ENCODE assay signal across 19 mouse cellular contexts in the genomic region with DNA sequence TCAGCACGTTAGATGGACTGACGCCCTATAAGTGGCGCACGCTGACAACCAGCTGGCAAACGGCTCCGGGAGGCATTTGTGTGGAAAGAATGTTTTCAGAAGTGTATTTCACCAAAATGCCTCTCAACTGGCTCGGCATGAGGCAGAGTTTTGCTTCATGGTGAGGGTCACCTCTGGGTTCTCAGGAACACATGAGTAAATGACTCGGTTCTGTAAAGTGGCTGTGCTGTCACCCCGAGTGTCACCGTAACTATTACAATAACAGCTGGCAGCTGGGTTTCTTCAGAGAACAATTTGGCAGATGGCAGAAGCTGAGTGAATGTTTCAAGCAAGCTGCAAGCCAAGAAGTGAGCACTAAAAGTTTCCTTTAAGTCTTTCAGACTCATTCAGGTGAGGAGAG.
A peak's percentile ranks its signal among the peaks of the same experiment; 100 is the strongest.
DNase-seq lines count a peak whose midpoint lies in the region; ATAC-seq lines count a peak whose summit lies in the region.
"Had no signal": no experiment of that assay in that cellular context is flagged by ENCODE, and none has a peak within 500 bp of the region (broad histone marks: within the 10 kb centered on the region; RNA-seq: fewer than 3 reads in every experiment).

No protein-coding gene starts in this region.

- H3K4me1 ChIP-seq in embryonic facial prominence, embryonic 14.5 days (ENCODE audit: control insufficient read depth, insufficient read depth, low read length) = peaks cover 12% of the 10 kb centered on the region
- peaks cover 34% of the 10 kb centered on the region for H3K4me1 ChIP-seq in embryonic facial prominence, embryonic 10.5 days
- peaks cover 45% of the 10 kb centered on the region for H3K4me1 ChIP-seq in hindbrain, embryonic 12.5 days
- peaks cover 44% of the 10 kb centered on the region for H3K4me1 ChIP-seq in hindbrain, embryonic 16.5 days (ENCODE audit: control insufficient read depth, insufficient read depth, low read depth, low read length)
- peaks cover 18% of the 10 kb centered on the region for H3K4me1 ChIP-seq in lung, embryonic 15.5 days
- peaks cover 78% of the 10 kb centered on the region for H3K4me1 ChIP-seq in forebrain, embryonic 15.5 days

- 60% methylated on average over 10 of the region's 10 CpGs for WGBS in embryonic facial prominence, embryonic 14.5 days
- 84% methylated on average over 10 of the region's 10 CpGs for WGBS in embryonic facial prominence, embryonic 10.5 days
- WGBS in hindbrain, embryonic 12.5 days = 62% methylated on average over 10 of the region's 10 CpGs
- WGBS in hindbrain, embryonic 16.5 days = 50% methylated on average over 10 of the region's 10 CpGs
- 39% methylated on average over 10 of the region's 10 CpGs for WGBS in lung, embryonic 15.5 days
- 32% methylated on average over 10 of the region's 10 CpGs for WGBS in forebrain, embryonic 15.5 days

- H3K27me3 ChIP-seq in embryonic facial prominence, embryonic 14.5 days (replicated peaks; ENCODE audit: control insufficient read depth, insufficient read depth, low read length) = no peaks in the 10 kb centered on the region
- H3K27me3 ChIP-seq in embryonic facial prominence, embryonic 10.5 days (replicated peaks; ENCODE audit: low read depth, poor library complexity, severe bottlenecking) = no peaks in the 10 kb centered on the region
- H3K27me3 ChIP-seq in hindbrain, embryonic 12.5 days = no peaks in the 10 kb centered on the region
- H3K27me3 ChIP-seq in hindbrain, embryonic 16.5 days (replicated peaks; ENCODE audit: control insufficient read depth, insufficient read depth, low read length) = no peaks in the 10 kb centered on the region
- no peaks in the 10 kb centered on the region for H3K27me3 ChIP-seq in lung, embryonic 15.5 days
- H3K27me3 ChIP-seq in forebrain, embryonic 15.5 days = no peaks in the 10 kb centered on the region
- H3K27me3 ChIP-seq: heart, embryonic 15.5 days had no signal

- no peaks in the 10 kb centered on the region for H3K9me3 ChIP-seq in embryonic facial prominence, embryonic 14.5 days (ENCODE audit: control insufficient read depth, low read length)
- no peaks in the 10 kb centered on the region for H3K9me3 ChIP-seq in embryonic facial prominence, embryonic 10.5 days
- no peaks in the 10 kb centered on the region for H3K9me3 ChIP-seq in hindbrain, embryonic 12.5 days (replicated peaks)
- no peaks in the 10 kb centered on the region for H3K9me3 ChIP-seq in hindbrain, embryonic 16.5 days (ENCODE audit: control insufficient read depth, low read length)
- no peaks in the 10 kb centered on the region for H3K9me3 ChIP-seq in lung, embryonic 15.5 days
- H3K9me3 ChIP-seq in forebrain, embryonic 15.5 days = no peaks in the 10 kb centered on the region
- H3K9me3 ChIP-seq: heart, embryonic 15.5 days; limb, embryonic 10.5 days; midbrain, embryonic 10.5 days had no signal

- no peak for ATAC-seq in embryonic facial prominence, embryonic 14.5 days (ENCODE audit: low read depth)
- no peak for ATAC-seq in hindbrain, embryonic 12.5 days (ENCODE audit: low FRiP score)
- no peak for ATAC-seq in hindbrain, embryonic 16.5 days
- no peak for ATAC-seq in lung, embryonic 15.5 days (ENCODE audit: borderline replicate concordance, extremely low read depth, low FRiP score, low TSS enrichment)
- ATAC-seq in forebrain, embryonic 15.5 days (replicated peaks) = no peak
- ATAC-seq: inflammation-experienced regulatory T-cells, adult 6 months had no signal

- no peaks in the 10 kb centered on the region; the same call in 1 of the 2 replicates for H3K36me3 ChIP-seq in embryonic facial prominence, embryonic 14.5 days (ENCODE audit: control insufficient read depth, insufficient read depth, low read length)
- H3K36me3 ChIP-seq in embryonic facial prominence, embryonic 10.5 days (replicated peaks) = peaks cover 25% of the 10 kb centered on the region
- no peaks in the 10 kb centered on the region for H3K36me3 ChIP-seq in hindbrain, embryonic 12.5 days
- no peaks in the 10 kb centered on the region for H3K36me3 ChIP-seq in hindbrain, embryonic 16.5 days (ENCODE audit: control insufficient read depth, insufficient read depth, low read length)
- H3K36me3 ChIP-seq in lung, embryonic 15.5 days = no peaks in the 10 kb centered on the region
- no peaks in the 10 kb centered on the region for H3K36me3 ChIP-seq in forebrain, embryonic 15.5 days
- H3K36me3 ChIP-seq: heart, embryonic 15.5 days had no signal

- no peak overlapping the region for H3K4me2 ChIP-seq in embryonic facial prominence, embryonic 14.5 days (ENCODE audit: low read depth, low read length)
- H3K4me2 ChIP-seq in hindbrain, embryonic 12.5 days (replicated peaks) = no peak overlapping the region
- H3K4me2 ChIP-seq in hindbrain, embryonic 16.5 days (ENCODE audit: low read length) = no peak overlapping the region
- H3K4me2 ChIP-seq in lung, embryonic 15.5 days = peak overlapping the region; percentile 19; the same call in 1 of the 2 replicates
- no peak overlapping the region for H3K4me2 ChIP-seq in forebrain, embryonic 15.5 days (replicated peaks)
- H3K4me2 ChIP-seq: heart, embryonic 15.5 days had no signal

- H3K9ac ChIP-seq in embryonic facial prominence, embryonic 14.5 days (ENCODE audit: low read depth, low read length) = no peak overlapping the region
- H3K9ac ChIP-seq in hindbrain, embryonic 12.5 days = no peak overlapping the region
- H3K9ac ChIP-seq in hindbrain, embryonic 16.5 days (ENCODE audit: low read depth, low read length) = no peak overlapping the region
- no peak overlapping the region for H3K9ac ChIP-seq in lung, embryonic 15.5 days
- H3K9ac ChIP-seq in forebrain, embryonic 15.5 days (replicated peaks) = no peak overlapping the region
- H3K9ac ChIP-seq: heart, embryonic 15.5 days had no signal

- DNase-seq in embryonic facial prominence, embryonic 14.5 days (ENCODE audit: low spot score) = peak; percentile 38
- no peak for DNase-seq in embryonic facial prominence, embryonic 10.5 days (ENCODE audit: low spot score)
- DNase-seq in lung, postnatal 10 days = no peak
- DNase-seq: adrenal gland, postnatal 10 days; cerebellum, adult 8-10 months; heart, postnatal 4 days; kidney, adult 18-20 months; kidney, postnatal 10 days; liver; thymus, adult 18-20 months; thymus, postnatal 4 days had no signal

- no peak overlapping the region for H3K4me3 ChIP-seq in embryonic facial prominence, embryonic 14.5 days (ENCODE audit: low read depth, low read length)
- H3K4me3 ChIP-seq in embryonic facial prominence, embryonic 10.5 days = no peak overlapping the region
- no peak overlapping the region for H3K4me3 ChIP-seq in hindbrain, embryonic 12.5 days
- no peak overlapping the region for H3K4me3 ChIP-seq in hindbrain, embryonic 16.5 days (ENCODE audit: low read length)
- H3K4me3 ChIP-seq in lung, embryonic 15.5 days = no peak overlapping the region
- no peak overlapping the region for H3K4me3 ChIP-seq in forebrain, embryonic 15.5 days
- H3K4me3 ChIP-seq: heart, embryonic 15.5 days; limb, embryonic 10.5 days; midbrain, embryonic 10.5 days had no signal

- H3K27ac ChIP-seq in embryonic facial prominence, embryonic 14.5 days (replicated peaks; ENCODE audit: low read depth, low read length) = no peak overlapping the region
- no peak overlapping the region for H3K27ac ChIP-seq in embryonic facial prominence, embryonic 10.5 days (replicated peaks)
- H3K27ac ChIP-seq in hindbrain, embryonic 12.5 days = 0 out of 2 replicates have a peak overlapping the region, but pooled peaks have one; percentile 30
- H3K27ac ChIP-seq in hindbrain, embryonic 16.5 days (ENCODE audit: low read depth, low read length) = no peak overlapping the region
- no peak overlapping the region for H3K27ac ChIP-seq in lung, embryonic 15.5 days
- H3K27ac ChIP-seq in forebrain, embryonic 15.5 days (replicated peaks) = peak overlapping the region; percentile 35; the same call in 1 of the 2 replicates
- H3K27ac ChIP-seq: heart, embryonic 15.5 days; limb, embryonic 10.5 days; midbrain, embryonic 10.5 days had no signal

Comparison
In these comparisons a context has a peak if more than half of its experiments do, and no peak if none do; other contexts are left out.
1. H3K27ac ChIP-seq: peak in hindbrain, embryonic 12.5 days (single experiment) and forebrain, embryonic 15.5 days (single experiment); none in embryonic facial prominence, embryonic 14.5 days (single experiment), embryonic facial prominence, embryonic 10.5 days (single experiment), hindbrain, embryonic 16.5 days (single experiment) and lung, embryonic 15.5 days (single experiment).